Mouse (Mus musculus) intestine, embryonic 14.5 days (tissue): Measurements from ENCODE around the gene Clstn3. TPM values are rescaled to one million over a fixed set of nuclear protein-coding genes. Genes with fewer than 3 reads are reported as not detected.
"Not testable (repeated sequence)": the region's sequence is repeated elsewhere in the genome, so short reads cannot be mapped to it uniquely, and the experiment has no call there.

ENCODE experiments used
- ATAC-seq: fragments of 200-750 bp; cut with Nextera tagmentation; replicated peaks from 2 replicates; pipeline ENCODE4 v1.8.0; 2017; ENCODE audit warnings: low read depth, moderate number of reproducible peaks, moderate TSS enrichment, moderate library complexity; ENCODE audit not compliant: low FRiP score, low TSS enrichment
- DNase-seq: peaks from one replicate; pipeline ENCODE4 v3.0.0-alpha.2; 2018; ENCODE audit warnings: low spot score
- H3K27ac ChIP-seq: fragments of 300-500 bp; sonication (generic); 2 replicates; pipeline ENCODE4 v1.5.1; 2014; ENCODE audit warnings: low read depth, mild to moderate bottlenecking, control low read depth
- H3K27me3 ChIP-seq: fragments of 300-500 bp; sonication (generic); replicated peaks from 2 replicates; pipeline ENCODE4 v1.6.1; 2014; ENCODE audit warnings: low read length, control low read depth; ENCODE audit not compliant: control insufficient read depth, insufficient read depth
- H3K36me3 ChIP-seq: fragments of 300-500 bp; sonication (generic); 2 replicates; pipeline ENCODE4 v1.6.1; 2014; ENCODE audit warnings: low read length, control low read depth; ENCODE audit not compliant: control insufficient read depth, insufficient read depth
- H3K4me1 ChIP-seq: fragments of 300-500 bp; sonication (generic); replicated peaks from 2 replicates; pipeline ENCODE4 v1.6.1; 2014; ENCODE audit warnings: low read length, control low read depth, mixed read lengths; ENCODE audit not compliant: control insufficient read depth, insufficient read depth
- H3K4me2 ChIP-seq: fragments of 300-500 bp; sonication (generic); 2 replicates; pipeline ENCODE4 v1.6.1; 2014; ENCODE audit warnings: low read length
- H3K4me3 ChIP-seq: fragments of 300-500 bp; sonication (generic); 2 replicates; pipeline ENCODE4 v1.5.1; 2014; ENCODE audit warnings: low read depth, low read length, control low read depth, mixed read lengths
- H3K9ac ChIP-seq: fragments of 300-500 bp; sonication (generic); 2 replicates; pipeline ENCODE4 v1.6.1; 2014; ENCODE audit warnings: mild to moderate bottlenecking, low read length
- H3K9me3 ChIP-seq: fragments of 300-500 bp; sonication (generic); 2 replicates; pipeline ENCODE4 v1.6.1; 2016; ENCODE audit warnings: low read length, control low read depth; ENCODE audit not compliant: control insufficient read depth
- WGBS: fragments of 180-500 bp; shearing (Covaris S2); extraction: QIAGEN DNeasy Blood & Tissue Kit; methylation state at CpG from one replicate; pipeline ENCODE4 v1.1.7; 2014; 5-methylcytosine and 5-hydroxymethylcytosine counted together
- polyA plus RNA-seq: library from polyadenylated mRNA; unstranded; fragments of >200 nt; fragmentation: Nextera tagmentation; extraction: Ambion mirVana; gene quantifications from 2 replicates; pipeline ENCODE4 v1.2.1, GENCODE M21; 2014

Gene Clstn3
- 4.7 and 5.4 TPM in 2 replicates for polyA plus RNA-seq

DNA sequence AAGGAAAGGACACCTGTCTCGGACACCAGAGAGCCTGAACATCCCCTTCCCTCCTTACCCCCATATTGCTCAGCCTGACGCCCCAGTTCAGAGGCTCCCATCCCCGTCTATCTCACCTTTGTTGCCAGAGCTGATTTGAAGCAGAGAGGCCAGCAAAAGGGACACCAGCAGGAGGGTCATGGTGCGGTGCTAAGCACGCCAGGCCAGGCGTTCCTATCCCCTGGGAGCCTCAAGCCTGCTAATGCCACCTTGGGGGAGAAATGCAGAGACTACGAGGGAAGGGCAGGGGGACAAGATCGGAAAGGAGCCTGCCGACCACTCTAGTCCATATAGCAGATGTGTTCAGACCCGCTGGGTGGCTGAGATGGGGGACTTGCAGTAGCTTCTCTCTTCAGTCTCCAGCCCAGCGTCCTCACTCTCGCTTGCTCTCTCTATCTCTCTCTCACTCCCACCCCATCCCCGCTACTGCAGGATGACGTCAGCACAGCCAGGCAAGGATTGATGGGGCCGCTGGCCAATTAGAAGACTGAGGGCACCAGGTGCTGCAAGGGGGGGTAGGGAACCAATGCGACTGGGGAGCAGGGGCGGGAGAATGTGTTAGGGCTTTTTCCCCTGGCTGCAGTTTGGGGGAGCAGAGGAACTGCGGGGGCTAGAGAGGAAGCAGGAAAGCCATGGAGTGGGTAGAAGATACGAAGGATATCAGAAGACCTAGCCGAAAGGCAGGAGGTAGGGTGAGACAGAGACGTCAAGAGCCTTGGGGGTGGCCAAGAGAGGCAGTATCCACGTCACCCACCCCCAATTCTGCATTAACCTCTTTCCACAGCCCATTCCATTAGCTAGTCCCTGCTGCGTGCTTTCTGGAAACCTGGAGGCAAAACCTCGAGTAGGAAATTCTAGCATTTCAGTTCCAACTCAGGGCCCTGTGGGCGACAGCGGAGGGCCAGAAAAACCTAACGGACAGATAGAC, at the start of gene Clstn3:
TSS of gene Clstn3 (minus strand) at position 490 of the 967 bp plus-strand sequence.
- no peaks in the 10 kb centered on the region for H3K4me1 ChIP-seq
- peak within 1 kb of the TSS; percentile 45 for H3K9ac ChIP-seq
- 6% methylated on average over 27 of the region's 27 CpGs for WGBS
- H3K27ac ChIP-seq, result no peak within 1 kb of the TSS
- H3K27me3 ChIP-seq, result no peaks in the 10 kb centered on the region
- ATAC-seq (peak; percentile 94), DNase-seq (peak; percentile 92)
- peak within 1 kb of the TSS; percentile 61 for H3K4me2 ChIP-seq
- H3K4me3 ChIP-seq, result peak within 1 kb of the TSS; percentile 38
- no peaks in the 10 kb centered on the region for H3K36me3 ChIP-seq
- no peaks in the 10 kb centered on the region for H3K9me3 ChIP-seq

DNA sequence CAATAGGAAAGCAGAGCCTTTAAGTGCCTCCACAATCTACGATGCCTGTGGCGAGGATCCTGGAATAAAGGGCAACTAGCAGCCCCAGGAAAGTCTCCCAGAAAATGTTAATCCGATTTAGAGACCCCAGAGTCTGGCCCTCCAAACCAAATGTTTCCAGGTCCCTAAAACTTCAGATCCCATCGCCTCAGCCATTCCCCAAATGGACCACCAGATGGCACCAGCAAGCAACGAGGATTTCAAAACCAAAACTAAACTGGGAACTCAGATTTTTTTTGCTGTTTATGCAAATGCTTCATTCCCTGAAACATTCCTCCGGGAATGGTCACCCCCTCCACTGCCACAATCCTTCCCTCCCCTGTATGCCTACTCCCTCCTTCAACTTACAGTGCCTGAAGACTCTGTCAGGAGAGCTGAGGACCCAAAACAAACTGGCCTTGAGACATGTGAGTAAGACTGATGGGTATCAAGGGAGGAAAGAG, 47.8 kb upstream of the Clstn3 start, which contains the start of gene C1ra:
TSS of gene C1ra (plus strand) at position 51 of the 482 bp plus-strand sequence.
- WGBS, result 10% methylated on average over 6 of the region's 6 CpGs
- ATAC-seq (no peak), DNase-seq (peak; percentile 76)
- Histone ChIP-seq H3K27ac (no peak within 1 kb of the TSS), H3K27me3 (no peaks in the 10 kb centered on the region), H3K4me2 (peak within 1 kb of the TSS; percentile 44), H3K4me1 (no peaks in the 10 kb centered on the region), H3K36me3 (no peaks in the 10 kb centered on the region), H3K9me3 (no peaks in the 10 kb centered on the region), H3K4me3 (0 out of 2 replicates have a peak within 1 kb of the TSS, but pooled peaks have one; percentile 13), H3K9ac (no peak within 1 kb of the TSS)

DNA sequence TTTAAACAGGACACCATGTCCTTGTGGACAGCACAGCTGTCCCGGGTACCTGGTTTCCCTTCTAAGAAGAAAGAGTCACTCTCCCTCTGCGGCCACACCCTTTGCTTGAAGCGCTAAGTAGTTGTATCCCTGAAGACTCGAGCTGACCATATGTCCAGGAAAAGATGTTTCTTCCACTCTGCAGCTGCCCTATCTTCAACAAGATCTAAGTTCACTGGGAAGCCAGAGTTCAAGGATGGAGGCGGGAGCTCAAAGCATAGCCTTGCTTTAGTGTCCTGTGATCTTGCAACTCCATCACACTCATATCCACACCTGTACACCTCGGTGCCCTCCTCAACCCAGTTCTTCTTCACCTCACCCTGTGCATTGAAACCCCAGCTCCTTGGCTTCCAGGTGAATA, 47.3 kb upstream of the Clstn3 start:
- H3K4me1 ChIP-seq, result no peaks in the 10 kb centered on the region
- no peak for DNase-seq

DNA sequence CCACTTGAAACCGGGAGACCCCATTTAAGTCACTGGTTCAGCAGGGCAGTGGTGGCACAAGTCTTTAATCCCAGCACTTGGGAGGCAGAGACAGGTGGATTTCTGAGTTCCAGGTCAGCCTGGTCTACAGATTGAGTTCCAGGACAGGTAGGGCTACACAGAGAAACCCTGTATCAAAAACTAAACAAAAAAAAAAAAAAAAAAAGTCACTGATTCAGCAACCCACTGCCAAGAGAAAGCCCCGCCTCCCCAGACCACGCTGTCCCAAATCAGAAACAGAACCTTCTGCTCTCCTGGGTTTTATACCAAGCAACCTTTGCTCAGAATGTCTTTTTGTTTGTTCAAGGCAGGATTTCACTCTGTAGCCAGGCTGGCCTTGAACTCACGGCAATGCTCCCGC, 44.6 kb upstream of the Clstn3 start:
- 84% methylated on average over 5 of the region's 5 CpGs for WGBS
- H3K27ac ChIP-seq, H3K4me2 ChIP-seq, H3K36me3 ChIP-seq, ATAC-seq, H3K27me3 ChIP-seq, H3K9me3 ChIP-seq, H3K4me1 ChIP-seq, H3K4me3 ChIP-seq, H3K9ac ChIP-seq, DNase-seq: not testable (repeated sequence)

More for the DNA sequence above, 47.3 kb upstream of the Clstn3 start:
- WGBS, result 58% methylated on average over 6 of the region's 6 CpGs
- no peak for ATAC-seq
- H3K27ac ChIP-seq, result no peak overlapping the region
- no peaks in the 10 kb centered on the region for H3K36me3 ChIP-seq
- H3K4me3 ChIP-seq, result no peak overlapping the region
- no peaks in the 10 kb centered on the region for H3K9me3 ChIP-seq
- H3K4me2 ChIP-seq, result no peak overlapping the region
- no peaks in the 10 kb centered on the region for H3K27me3 ChIP-seq
- no peak overlapping the region for H3K9ac ChIP-seq

DNA sequence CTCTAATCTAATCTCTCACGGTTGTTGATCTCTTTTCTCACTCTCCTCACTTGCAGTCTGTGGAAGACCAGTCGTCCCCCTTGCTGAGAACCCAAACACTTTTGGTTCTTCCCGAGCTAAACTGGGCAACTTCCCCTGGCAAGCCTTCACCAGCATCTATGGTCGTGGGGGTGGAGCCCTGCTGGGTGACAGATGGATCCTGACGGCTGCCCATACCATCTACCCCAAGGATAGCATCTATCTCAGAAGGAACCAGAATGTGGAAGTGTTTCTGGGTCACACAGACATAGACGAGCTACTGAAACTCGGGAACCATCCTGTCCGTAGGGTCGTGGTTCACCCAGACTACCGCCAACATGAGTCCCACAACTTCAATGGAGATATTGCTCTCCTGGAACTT, 43.7 kb upstream of the Clstn3 start:
- Histone ChIP-seq H3K4me3 (no peak overlapping the region), H3K27me3 (no peaks in the 10 kb centered on the region), H3K27ac (no peak overlapping the region), H3K4me2 (no peak overlapping the region), H3K9me3 (no peaks in the 10 kb centered on the region), H3K4me1 (no peaks in the 10 kb centered on the region), H3K9ac (no peak overlapping the region), H3K36me3 (no peaks in the 10 kb centered on the region)
- ATAC-seq (no peak), DNase-seq (no peak)
- 78% methylated on average over 10 of the region's 10 CpGs for WGBS

DNA sequence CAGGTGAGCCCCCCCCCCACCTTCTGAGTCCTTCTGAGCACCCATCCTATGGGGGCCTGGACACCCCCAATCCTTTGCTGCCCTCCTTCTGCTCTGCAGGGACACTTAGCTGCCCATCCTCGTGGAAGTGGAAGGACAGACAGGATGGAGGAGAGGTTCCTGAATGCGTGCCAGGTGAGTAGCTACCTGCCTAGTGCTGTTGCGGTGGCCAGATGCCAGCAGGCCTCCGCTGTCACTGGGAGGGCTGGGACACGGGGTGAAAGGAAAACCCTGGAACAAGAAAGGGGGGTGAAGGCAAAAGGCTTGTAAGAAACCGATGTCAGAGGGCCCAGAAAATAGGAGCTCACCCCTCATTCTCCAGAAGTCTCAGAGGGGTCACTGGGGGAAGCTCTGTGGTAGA, 42.4 kb upstream of the Clstn3 start:
- H3K9ac ChIP-seq, result no peak overlapping the region
- no peaks in the 10 kb centered on the region for H3K4me1 ChIP-seq
- no peaks in the 10 kb centered on the region for H3K27me3 ChIP-seq
- no peak for DNase-seq
- ATAC-seq, result no peak
- 83% methylated on average over 6 of the region's 6 CpGs for WGBS
- H3K4me3 ChIP-seq, result no peak overlapping the region
- H3K9me3 ChIP-seq, result no peaks in the 10 kb centered on the region
- no peak overlapping the region for H3K27ac ChIP-seq
- H3K4me2 ChIP-seq, result no peak overlapping the region
- H3K36me3 ChIP-seq, result no peaks in the 10 kb centered on the region

DNA sequence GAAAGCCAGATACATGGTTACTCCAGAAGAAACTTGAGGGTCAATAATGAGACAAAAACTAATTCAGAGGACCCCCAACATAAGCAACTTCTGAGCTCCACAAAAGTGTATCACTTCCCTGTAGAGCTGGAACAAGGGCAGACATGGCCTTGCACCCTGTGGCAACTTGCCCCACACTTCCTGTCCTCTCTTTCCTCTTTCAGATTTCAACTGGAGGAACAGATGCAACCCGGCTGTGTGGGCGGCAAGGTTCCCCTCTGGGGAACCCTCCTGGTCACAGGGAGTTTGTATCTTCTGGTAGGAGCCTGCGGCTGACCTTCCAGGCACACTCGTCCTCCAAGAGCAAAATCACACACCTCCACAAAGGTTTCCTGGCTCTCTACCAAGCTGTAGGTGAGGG, 40.4 kb upstream of the Clstn3 start:
- ATAC-seq (no peak), DNase-seq (no peak)
- Histone ChIP-seq H3K9ac (no peak overlapping the region), H3K9me3 (no peaks in the 10 kb centered on the region), H3K4me3 (no peak overlapping the region), H3K4me1 (no peaks in the 10 kb centered on the region), H3K27me3 (no peaks in the 10 kb centered on the region), H3K4me2 (no peak overlapping the region), H3K36me3 (no peaks in the 10 kb centered on the region), H3K27ac (no peak overlapping the region)
- 64% methylated on average over 4 of the region's 4 CpGs for WGBS

DNA sequence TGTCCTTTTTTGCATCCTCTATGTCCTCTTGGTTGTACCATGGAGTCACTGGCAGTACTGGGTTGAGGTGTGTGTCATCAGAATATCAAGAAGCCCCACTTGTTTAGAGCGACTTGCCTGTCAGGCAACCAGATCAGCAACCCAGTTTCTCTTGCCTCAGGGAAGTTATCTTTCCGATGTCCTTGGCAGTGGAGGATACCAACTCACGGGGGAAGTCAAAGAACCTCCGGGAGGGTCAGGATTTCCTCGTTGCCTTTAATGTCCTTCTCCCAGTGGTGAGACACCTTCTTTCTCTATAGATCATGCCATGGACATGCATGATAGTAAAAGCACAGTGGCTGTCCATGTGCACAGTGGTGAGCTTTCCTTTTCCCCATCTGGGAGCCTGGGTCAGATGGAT, 37.4 kb upstream of the Clstn3 start:
- Histone ChIP-seq H3K4me2 (no peak overlapping the region), H3K4me1 (no peaks in the 10 kb centered on the region), H3K9me3 (no peaks in the 10 kb centered on the region), H3K36me3 (no peaks in the 10 kb centered on the region), H3K27ac (no peak overlapping the region), H3K27me3 (no peaks in the 10 kb centered on the region), H3K9ac (no peak overlapping the region), H3K4me3 (no peak overlapping the region)
- 83% methylated on average over 5 of the region's 5 CpGs for WGBS
- ATAC-seq (no peak), DNase-seq (no peak)
